Mouse (Mus musculus): ENCODE data around the gene Stard3. TPM values are rescaled to one million over a fixed set of nuclear protein-coding genes. Genes with fewer than 3 reads are reported as not detected.

The Stard3 gene
- total and polyA plus RNA-seq, 3 experiments, result 53.0 to 62.5 TPM; not detected in 1

DNA sequence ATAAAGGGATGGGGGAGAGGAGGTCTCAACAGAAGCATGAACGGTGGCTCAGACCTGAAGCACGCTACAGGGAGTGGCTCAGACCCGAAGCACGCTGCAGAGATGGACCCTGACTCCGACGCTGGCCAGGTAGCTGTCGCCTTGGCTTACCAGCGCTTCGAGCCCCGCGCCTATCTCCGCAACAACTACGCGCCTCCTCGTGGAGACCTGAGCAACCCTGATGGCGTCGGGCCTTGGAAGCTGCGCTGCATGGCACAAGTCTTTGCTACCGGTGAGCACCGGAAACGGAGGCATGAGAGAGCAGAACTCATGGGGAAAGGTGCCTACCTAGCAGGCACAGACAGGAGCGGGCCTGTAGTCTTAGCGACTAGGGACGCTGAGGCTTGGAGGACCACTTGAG lies 28.4 kb downstream of the Stard3 start:
- no peaks in the 10 kb centered on the region for H3K36me3 ChIP-seq (ENCODE audit: control insufficient read depth in 1 of 2, insufficient read depth in 2 of 2, low read length in 2 of 2)
- TF ChIP-seq BHLHE40 (IDR thresholded peaks at IDR 0.05; ENCODE audit: borderline replicate concordance, low read depth, low read length) (no peak), SIN3A (IDR thresholded peaks at IDR 0.05; ENCODE audit: low read length) (no peak), MYC (IDR thresholded peaks at IDR 0.05; ENCODE audit: low read depth, low read length) (no peak), MXI1 (IDR thresholded peaks at IDR 0.05; ENCODE audit: low read depth, low read length) (no peak), TCF12 (IDR thresholded peaks at IDR 0.05; ENCODE audit: low read depth, low read length) (no peak), RAD21 (IDR thresholded peaks at IDR 0.05; ENCODE audit: low read depth, low read length) (no peak), MAX (IDR thresholded peaks at IDR 0.05; ENCODE audit: low read length) (no peak), SMC3 (IDR thresholded peaks at IDR 0.05; ENCODE audit: low read depth, low read length) (no peak), GATA1 (IDR thresholded peaks at IDR 0.05; ENCODE audit: low read depth, low read length) (no peak), KAT2A (conservative IDR thresholded peaks at IDR 0.05; ENCODE audit: low read depth, low read length) (no peak), POLR2AphosphoS5 (IDR thresholded peaks at IDR 0.05; ENCODE audit: borderline replicate concordance, low read depth, low read length) (no peak), HCFC1 (IDR thresholded peaks at IDR 0.05; ENCODE audit: low read depth, low read length) (no peak), USF2 (IDR thresholded peaks at IDR 0.05; ENCODE audit: borderline replicate concordance in 1 of 2, insufficient read depth in 1 of 2, low read depth in 1 of 2, low read length in 2 of 2) (no peak), CTCF (IDR thresholded peaks at IDR 0.05 in 2 of 3, conservative IDR thresholded peaks at IDR 0.05 in 1 of 3; ENCODE audit: control insufficient read depth in 1 of 3, insufficient read depth in 1 of 3, low read depth in 2 of 3, low read length in 3 of 3, poor library complexity in 1 of 3, severe bottlenecking in 1 of 3) (no peak), ETS1 (IDR thresholded peaks at IDR 0.05; ENCODE audit: low read depth, low read length) (no peak), NELFE (IDR thresholded peaks at IDR 0.05; ENCODE audit: low read depth, low read length) (no peak), JUND (IDR thresholded peaks at IDR 0.05; ENCODE audit: low read depth, low read length) (no peak), RCOR1 (IDR thresholded peaks at IDR 0.05; ENCODE audit: low read depth, low read length) (no peak), TAL1 (IDR thresholded peaks at IDR 0.05; ENCODE audit: low read length) (no peak), MAFK (IDR thresholded peaks at IDR 0.05; ENCODE audit: borderline replicate concordance, low read depth, low read length) (no peak)
- no peak overlapping the region for H3K9ac ChIP-seq (ENCODE audit: control insufficient read depth, low read depth, low read length, poor library complexity, severe bottlenecking)
- no peak for DNase-seq (ENCODE audit: low read depth, low spot score)
- no peak overlapping the region for H3K27ac ChIP-seq (ENCODE audit: control insufficient read depth, low read depth, low read length)
- no peaks in the 10 kb centered on the region for H3K27me3 ChIP-seq (ENCODE audit: control insufficient read depth in 1 of 2, insufficient read depth in 2 of 2, low read length in 2 of 2)
- peaks cover 0 to 8% of the 10 kb centered on the region in 2 experiments; a peak in 2 of 4 replicates for H3K4me1 ChIP-seq (ENCODE audit: control insufficient read depth in 1 of 2, insufficient read depth in 2 of 2, low read length in 2 of 2)
- H3K9me3 ChIP-seq (replicated peaks; ENCODE audit: insufficient read depth, low read length), result no peaks in the 10 kb centered on the region
- no peak overlapping the region for H3K4me3 ChIP-seq (ENCODE audit: control insufficient read depth in 1 of 2, insufficient read depth in 1 of 2, low read depth in 2 of 2, low read length in 2 of 2)
- H3K79me2 ChIP-seq (ENCODE audit: control insufficient read depth, insufficient read depth, low read length, poor library complexity), result no peaks in the 10 kb centered on the region

DNA sequence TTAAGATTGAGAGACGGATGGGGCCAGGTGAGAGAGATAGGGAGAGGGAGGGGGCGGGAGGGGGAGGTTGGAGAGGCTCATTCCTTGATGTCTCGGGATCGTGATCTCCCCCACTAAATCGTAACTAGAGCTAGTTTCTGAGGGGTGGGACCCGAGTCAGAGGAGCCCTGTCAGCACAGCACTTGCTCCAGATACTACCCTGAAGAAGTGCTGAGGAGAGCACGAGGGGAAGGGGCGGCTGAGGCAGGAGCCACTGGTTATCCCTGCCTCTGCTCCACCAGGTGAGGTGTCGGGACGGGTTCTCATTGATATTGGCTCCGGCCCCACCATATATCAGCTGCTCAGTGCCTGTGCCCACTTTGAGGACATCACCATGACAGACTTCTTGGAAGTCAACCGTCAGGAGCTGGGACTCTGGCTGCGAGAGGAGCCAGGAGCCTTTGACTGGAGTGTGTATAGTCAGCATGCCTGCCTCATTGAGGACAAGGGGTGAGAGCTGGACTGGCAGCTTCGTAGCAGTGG lies 28.9 kb downstream of the Stard3 start:
- no peak overlapping the region for H3K4me3 ChIP-seq (ENCODE audit: control insufficient read depth in 1 of 2, insufficient read depth in 1 of 2, low read depth in 2 of 2, low read length in 2 of 2)
- no peaks in the 10 kb centered on the region for H3K27me3 ChIP-seq (ENCODE audit: control insufficient read depth in 1 of 2, insufficient read depth in 2 of 2, low read length in 2 of 2)
- H3K27ac ChIP-seq (ENCODE audit: control insufficient read depth, low read depth, low read length), result no peak overlapping the region

More for the DNA sequence above, 28.9 kb downstream of the Stard3 start:
- H3K9me3 ChIP-seq (replicated peaks; ENCODE audit: insufficient read depth, low read length), result no peaks in the 10 kb centered on the region
- peaks cover 0 to 14% of the 10 kb centered on the region in 2 experiments; a peak in 2 of 4 replicates for H3K4me1 ChIP-seq (ENCODE audit: control insufficient read depth in 1 of 2, insufficient read depth in 2 of 2, low read length in 2 of 2)
- H3K9ac ChIP-seq (ENCODE audit: control insufficient read depth, low read depth, low read length, poor library complexity, severe bottlenecking), result no peak overlapping the region
- H3K79me2 ChIP-seq (ENCODE audit: control insufficient read depth, insufficient read depth, low read length, poor library complexity), result no peaks in the 10 kb centered on the region
- no peak for DNase-seq (ENCODE audit: low read depth, low spot score)
- TF ChIP-seq UBTF (IDR thresholded peaks at IDR 0.05; ENCODE audit: borderline replicate concordance, insufficient read depth, low read depth, low read length) (no peak), MAZ (IDR thresholded peaks at IDR 0.05; ENCODE audit: low read depth, low read length) (no peak), ZKSCAN1 (IDR thresholded peaks at IDR 0.05; ENCODE audit: low read depth, low read length) (no peak), USF2 (IDR thresholded peaks at IDR 0.05; ENCODE audit: borderline replicate concordance in 1 of 2, insufficient read depth in 1 of 2, low read depth in 1 of 2, low read length in 2 of 2) (no peak), CTCF (IDR thresholded peaks at IDR 0.05 in 2 of 3, conservative IDR thresholded peaks at IDR 0.05 in 1 of 3; ENCODE audit: control insufficient read depth in 1 of 3, insufficient read depth in 1 of 3, low read depth in 2 of 3, low read length in 3 of 3, poor library complexity in 1 of 3, severe bottlenecking in 1 of 3) (no peak), MXI1 (IDR thresholded peaks at IDR 0.05; ENCODE audit: low read depth, low read length) (no peak), USF1 (IDR thresholded peaks at IDR 0.05; ENCODE audit: low read depth, low read length) (no peak), EP300 (IDR thresholded peaks at IDR 0.05; ENCODE audit: low read depth in 1 of 2, low read length in 2 of 2) (no peak), RAD21 (IDR thresholded peaks at IDR 0.05; ENCODE audit: low read depth, low read length) (no peak), TCF12 (IDR thresholded peaks at IDR 0.05; ENCODE audit: low read depth, low read length) (no peak), GATA1 (IDR thresholded peaks at IDR 0.05; ENCODE audit: low read depth, low read length) (no peak), HCFC1 (IDR thresholded peaks at IDR 0.05; ENCODE audit: low read depth, low read length) (no peak), TBP (IDR thresholded peaks at IDR 0.05; ENCODE audit: low read depth, low read length) (no peak), MYC (IDR thresholded peaks at IDR 0.05; ENCODE audit: low read depth, low read length) (no peak), ZC3H11A (IDR thresholded peaks at IDR 0.05; ENCODE audit: low read depth, low read length) (no peak), CHD2 (IDR thresholded peaks at IDR 0.05; ENCODE audit: low read length) (no peak), MAFK (IDR thresholded peaks at IDR 0.05; ENCODE audit: borderline replicate concordance, low read depth, low read length) (no peak)
- no peaks in the 10 kb centered on the region; a peak in 1 of 4 replicates for H3K36me3 ChIP-seq (ENCODE audit: control insufficient read depth in 1 of 2, insufficient read depth in 2 of 2, low read length in 2 of 2)
